Mouse (Mus musculus) MEL (cell line): ENCODE measurements at regions not wholly inside any gene's neighbourhood (a gene's known extent, or its start where the extent isn't known, plus 50 kb on each side); places are given as distances from the start of the nearest gene placed in this dataset.

ENCODE experiments used
- DNase-seq: peaks from one replicate; pipeline ENCODE4 v3.0.0; 2011; ENCODE audit warnings: low read depth, low spot score
- H3K27ac ChIP-seq: 2 replicates; pipeline ENCODE4 v1.5.1; 2012; ENCODE audit warnings: low read depth, mild to moderate bottlenecking, control low read depth, low read length, moderate library complexity; ENCODE audit not compliant: control insufficient read depth
- H3K27me3 ChIP-seq, 2 experiments: fragments of 150-350 bp in 1 of 2; sonication (generic) in 1 of 2; 2 replicates each; pipeline ENCODE4 v1.6.1; 2012; ENCODE audit warnings: low read length in 2 of 2, mild to moderate bottlenecking in 2 of 2, improper control_type of control experiment in 1 of 2, moderate library complexity in 1 of 2; ENCODE audit not compliant: insufficient read depth in 2 of 2, control insufficient read depth in 1 of 2
- H3K36me3 ChIP-seq, 2 experiments: 2 replicates each; pipeline ENCODE4 v1.6.1; 2012 to 2014; ENCODE audit warnings: low read length in 2 of 2, improper control_type of control experiment in 1 of 2, inconsistent platforms in 1 of 2, mild to moderate bottlenecking in 1 of 2; ENCODE audit not compliant: insufficient read depth in 2 of 2, control insufficient read depth in 1 of 2
- H3K4me1 ChIP-seq, 2 experiments: fragments of 150-350 bp in 1 of 2; sonication (generic) in 1 of 2; 2 replicates each; pipeline ENCODE4 v1.6.1; 2012; ENCODE audit warnings: low read length in 2 of 2, improper control_type of control experiment in 1 of 2, mild to moderate bottlenecking in 1 of 2; ENCODE audit not compliant: insufficient read depth in 2 of 2, control insufficient read depth in 1 of 2
- H3K4me3 ChIP-seq, 2 experiments: fragments of 150-350 bp in 1 of 2; sonication (generic) in 1 of 2; 2 replicates each; pipeline ENCODE4 v1.5.1; 2012; ENCODE audit warnings: low read depth in 2 of 2, low read length in 2 of 2, mild to moderate bottlenecking in 2 of 2, moderate library complexity in 2 of 2, control low read depth in 1 of 2, improper control_type of control experiment in 1 of 2; ENCODE audit not compliant: control insufficient read depth in 1 of 2, insufficient read depth in 1 of 2
- H3K79me2 ChIP-seq: 2 replicates; pipeline ENCODE4 v1.6.1; 2012; ENCODE audit warnings: mild to moderate bottlenecking, low read length, moderate library complexity; ENCODE audit not compliant: control insufficient read depth, poor library complexity, insufficient read depth
- H3K9ac ChIP-seq: 2 replicates; pipeline ENCODE4 v1.6.1; 2012; ENCODE audit warnings: low read depth, mild to moderate bottlenecking, control low read depth, low read length, moderate library complexity; ENCODE audit not compliant: control insufficient read depth, poor library complexity, severe bottlenecking
- H3K9me3 ChIP-seq: fragments of 150-350 bp; sonication (generic); replicated peaks from 2 replicates; pipeline ENCODE4 v1.6.1; 2012; ENCODE audit warnings: mild to moderate bottlenecking, low read length, improper control_type of control experiment, moderate library complexity; ENCODE audit not compliant: insufficient read depth
- CTCF ChIP-seq, 3 experiments: IDR thresholded peaks in 2 of 3; conservative IDR thresholded peaks in 1 of 3; 2 replicates each; pipeline ENCODE4 v1.5.1; 2011 to 2012; ENCODE audit warnings: low read length in 3 of 3, low read depth in 2 of 3, mild to moderate bottlenecking in 2 of 3, improper control_type of control experiment in 1 of 3, inconsistent platforms in 1 of 3, mixed read lengths in 1 of 3, moderate library complexity in 1 of 3; ENCODE audit not compliant: control insufficient read depth in 1 of 3, insufficient read depth in 1 of 3, poor library complexity in 1 of 3, severe bottlenecking in 1 of 3
- GATA1 ChIP-seq: IDR thresholded peaks from 2 replicates; pipeline ENCODE4 v1.6.1; 2011; ENCODE audit warnings: low read depth, low read length, improper control_type of control experiment
- JUND ChIP-seq: IDR thresholded peaks from 2 replicates; pipeline ENCODE4 v1.6.1; 2011; ENCODE audit warnings: low read depth, mild to moderate bottlenecking, improper control_type of control experiment, low read length
- KAT2A ChIP-seq: conservative IDR thresholded peaks from 2 replicates; pipeline ENCODE4 v1.6.1; 2012; ENCODE audit warnings: low read depth, low read length, improper control_type of control experiment, inconsistent platforms
- MAX ChIP-seq: IDR thresholded peaks from 2 replicates; pipeline ENCODE4 v1.6.1; 2011; ENCODE audit warnings: low read length, improper control_type of control experiment
- MEF2A ChIP-seq: IDR thresholded peaks from 2 replicates; pipeline ENCODE4 v1.6.1; 2014; ENCODE audit warnings: low read depth, mild to moderate bottlenecking, inconsistent platforms, low read length, improper control_type of control experiment; ENCODE audit not compliant: poor library complexity, insufficient replicate concordance, severe bottlenecking; ENCODE audit errors: extremely low read depth
- NRF1 ChIP-seq: IDR thresholded peaks from 2 replicates; pipeline ENCODE4 v1.6.1; 2014; ENCODE audit warnings: low read depth, mild to moderate bottlenecking, inconsistent platforms, low read length, improper control_type of control experiment, moderate library complexity; ENCODE audit not compliant: poor library complexity, insufficient read depth, severe bottlenecking
- POLR2A ChIP-seq, 2 experiments: IDR thresholded peaks; 2 replicates each; pipeline ENCODE4 v1.6.1; 2011 to 2012; ENCODE audit warnings: low read length in 2 of 2, mild to moderate bottlenecking in 2 of 2, control low read depth in 1 of 2, improper control_type of control experiment in 1 of 2, low read depth in 1 of 2, moderate library complexity in 1 of 2; ENCODE audit not compliant: control insufficient read depth in 1 of 2, insufficient read depth in 1 of 2, poor library complexity in 1 of 2
- RCOR1 ChIP-seq: IDR thresholded peaks from 2 replicates; pipeline ENCODE4 v1.6.1; 2012; ENCODE audit warnings: low read depth, mild to moderate bottlenecking, inconsistent platforms, low read length, improper control_type of control experiment
- TAL1 ChIP-seq: IDR thresholded peaks from 2 replicates; pipeline ENCODE4 v1.6.1; 2012; ENCODE audit warnings: mild to moderate bottlenecking, inconsistent platforms, low read length, moderate library complexity, mixed read lengths
- TBP ChIP-seq: IDR thresholded peaks from 2 replicates; pipeline ENCODE4 v1.8.0; 2011; ENCODE audit warnings: low read depth, low read length, improper control_type of control experiment
- TCF12 ChIP-seq: IDR thresholded peaks from 2 replicates; pipeline ENCODE4 v1.6.1; 2014; ENCODE audit warnings: low read depth, mild to moderate bottlenecking, inconsistent platforms, low read length, improper control_type of control experiment, moderate library complexity
- USF1 ChIP-seq: IDR thresholded peaks from 2 replicates; pipeline ENCODE4 v1.6.1; 2014; ENCODE audit warnings: low read depth, mild to moderate bottlenecking, inconsistent platforms, low read length, improper control_type of control experiment, moderate library complexity
- ZC3H11A ChIP-seq: IDR thresholded peaks from 2 replicates; pipeline ENCODE4 v1.6.1; 2012; ENCODE audit warnings: low read depth, mild to moderate bottlenecking, inconsistent platforms, low read length, improper control_type of control experiment
- ZMIZ1 ChIP-seq: IDR thresholded peaks from 2 replicates; pipeline ENCODE4 v1.6.1; 2012; ENCODE audit warnings: low read depth, mild to moderate bottlenecking, inconsistent platforms, low read length, improper control_type of control experiment, moderate library complexity
- ZNF384 ChIP-seq: IDR thresholded peaks from 2 replicates; pipeline ENCODE4 v1.6.1; 2012; ENCODE audit warnings: low read depth, mild to moderate bottlenecking, inconsistent platforms, low read length, improper control_type of control experiment

DNA sequence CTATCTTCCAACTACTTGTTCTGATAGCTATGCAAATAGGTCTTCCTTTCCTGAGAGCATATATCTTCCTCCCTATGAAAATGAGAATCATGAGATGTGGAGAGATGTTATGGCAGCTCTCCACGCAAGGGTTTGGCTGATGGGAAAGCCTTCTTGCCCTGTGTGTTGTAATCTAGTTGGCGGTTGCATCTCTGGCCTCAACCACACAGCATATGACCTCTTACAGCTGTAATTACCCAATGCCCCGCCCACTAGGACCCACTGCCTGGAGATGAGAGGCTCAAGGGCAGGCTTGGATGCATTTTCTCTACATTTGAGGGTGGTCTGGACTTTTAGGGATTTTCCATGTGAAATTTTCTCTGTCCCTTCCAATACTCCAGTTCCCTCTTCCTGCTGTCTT, 190.9 kb upstream of the Ccdc122 start:
- no peak overlapping the region for H3K4me3 ChIP-seq
- DNase-seq: no peak
- no peaks in the 10 kb centered on the region for H3K27me3 ChIP-seq
- no peak overlapping the region for H3K27ac ChIP-seq
- no peaks in the 10 kb centered on the region for H3K79me2 ChIP-seq
- H3K9ac ChIP-seq: no peak overlapping the region
- no peaks in the 10 kb centered on the region for H3K9me3 ChIP-seq
- no peaks in the 10 kb centered on the region for H3K36me3 ChIP-seq
- TF ChIP-seq CTCF (IDR thresholded peaks at IDR 0.05 in 2 of 3, conservative IDR thresholded peaks at IDR 0.05 in 1 of 3; ENCODE audit: control insufficient read depth in 1 of 3, insufficient read depth in 1 of 3, low read depth in 2 of 3, low read length in 3 of 3, poor library complexity in 1 of 3, severe bottlenecking in 1 of 3) (no peak), GATA1 (no peak), TBP (no peak), POLR2A (IDR thresholded peaks at IDR 0.05; ENCODE audit: control insufficient read depth in 1 of 2, insufficient read depth in 1 of 2, low read depth in 1 of 2, low read length in 2 of 2, poor library complexity in 1 of 2) (no peak), MEF2A (no peak), JUND (no peak)
- TF ChIP-seq, all 39 proteins: peak for 0
- no peaks in the 10 kb centered on the region for H3K4me1 ChIP-seq

DNA sequence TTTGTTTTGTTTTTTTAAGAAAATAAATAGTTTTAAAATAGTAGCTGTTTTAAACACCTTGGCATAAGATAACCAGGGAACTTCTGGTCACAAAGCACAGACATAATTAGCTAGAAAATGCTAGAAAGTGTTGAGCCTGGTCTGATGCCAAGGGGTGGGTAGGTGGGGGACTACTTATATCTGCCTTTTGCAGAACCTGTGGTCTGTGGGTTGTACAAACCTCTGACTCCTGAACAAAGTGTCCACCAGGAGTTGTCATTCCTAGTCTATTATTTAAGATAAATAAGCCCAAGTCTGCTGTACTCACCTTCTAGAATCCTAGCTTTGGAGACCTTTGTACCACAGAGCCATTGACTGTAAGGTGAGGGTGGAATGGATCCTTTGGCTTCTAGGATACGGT, 191.9 kb upstream of the Ccdc122 start:
- H3K9ac ChIP-seq: no peak overlapping the region
- H3K36me3 ChIP-seq: no peaks in the 10 kb centered on the region
- H3K4me1 ChIP-seq: no peaks in the 10 kb centered on the region
- DNase-seq: no peak
- H3K27me3 ChIP-seq: no peaks in the 10 kb centered on the region
- no peak for TF ChIP-seq MAX
- no peak for TF ChIP-seq TAL1
- TF ChIP-seq ZMIZ1: no peak
- H3K9me3 ChIP-seq: no peaks in the 10 kb centered on the region
- H3K4me3 ChIP-seq: no peak overlapping the region
- H3K79me2 ChIP-seq: no peaks in the 10 kb centered on the region
- no peak overlapping the region for H3K27ac ChIP-seq

DNA sequence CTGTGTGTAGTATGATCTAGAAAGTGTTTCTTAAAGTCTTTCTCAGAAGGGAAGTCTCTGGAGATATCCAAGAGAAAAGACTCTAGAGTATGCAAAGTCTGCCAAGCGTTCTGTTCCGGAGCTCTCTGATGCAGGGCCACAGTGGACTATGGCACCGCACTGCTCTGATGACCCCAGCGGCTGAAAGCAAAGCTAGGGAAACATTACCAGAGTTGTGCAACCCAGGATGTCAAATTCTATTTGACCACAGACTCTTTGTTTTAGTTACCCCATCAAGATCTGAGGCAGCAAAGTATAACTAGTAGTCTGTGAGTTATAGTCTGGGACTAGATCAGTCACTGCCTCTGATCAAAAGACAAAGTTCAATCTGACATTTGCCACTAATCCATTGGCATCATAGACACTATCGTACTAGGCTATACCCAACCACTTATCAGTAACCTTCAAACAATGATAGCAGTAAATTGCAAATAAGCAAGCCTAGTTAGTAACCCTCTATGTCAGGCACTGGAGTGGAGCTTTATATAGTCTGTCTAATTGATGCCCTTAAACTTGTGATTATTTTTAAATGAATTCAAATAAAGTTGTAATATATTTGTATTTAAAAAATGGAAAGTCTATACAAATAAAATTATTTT, 198.9 kb upstream of the Ccdc122 start:
- TF ChIP-seq USF1 (no peak), ZC3H11A (no peak), JUND (no peak), TCF12 (no peak), NRF1 (no peak), RCOR1 (no peak), CTCF (IDR thresholded peaks at IDR 0.05 in 2 of 3, conservative IDR thresholded peaks at IDR 0.05 in 1 of 3; ENCODE audit: control insufficient read depth in 1 of 3, insufficient read depth in 1 of 3, low read depth in 2 of 3, low read length in 3 of 3, poor library complexity in 1 of 3, severe bottlenecking in 1 of 3) (no peak), POLR2A (IDR thresholded peaks at IDR 0.05; ENCODE audit: control insufficient read depth in 1 of 2, insufficient read depth in 1 of 2, low read depth in 1 of 2, low read length in 2 of 2, poor library complexity in 1 of 2) (no peak), KAT2A (no peak), ZNF384 (no peak)
- Histone ChIP-seq H3K4me1 (no peaks in the 10 kb centered on the region), H3K79me2 (no peaks in the 10 kb centered on the region), H3K36me3 (no peaks in the 10 kb centered on the region), H3K27ac (no peak overlapping the region), H3K4me3 (no peak overlapping the region), H3K9ac (no peak overlapping the region), H3K9me3 (no peaks in the 10 kb centered on the region), H3K27me3 (no peaks in the 10 kb centered on the region; a peak in 1 of 4 replicates)
- DNase-seq: no peak
